Mouse (Mus musculus): Measurements from ENCODE around the gene Agtpbp1.

Gene Agtpbp1

DNA sequence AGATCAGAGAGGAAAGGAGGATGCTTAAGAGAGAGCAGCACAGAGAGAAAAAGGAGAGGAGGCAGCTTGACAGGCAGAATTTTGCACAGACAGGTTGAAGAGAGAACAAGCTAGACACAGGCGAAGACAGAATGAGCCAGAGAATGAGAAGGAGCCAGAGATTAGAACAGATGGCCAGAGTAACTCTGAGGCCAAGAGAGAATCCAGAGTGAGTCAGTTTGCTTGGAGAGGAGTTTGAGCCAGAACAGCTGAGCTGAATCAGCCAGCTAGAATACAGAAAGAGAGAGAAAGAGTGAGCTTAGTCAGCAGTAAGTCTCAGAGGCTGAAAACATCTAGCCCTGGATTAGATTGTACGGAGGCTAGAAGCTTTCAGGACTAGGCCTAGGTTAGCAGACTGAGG is 12.5 kb downstream of the Agtpbp1 start:
- no peak for DNase-seq (ENCODE audit: low spot score)

DNA sequence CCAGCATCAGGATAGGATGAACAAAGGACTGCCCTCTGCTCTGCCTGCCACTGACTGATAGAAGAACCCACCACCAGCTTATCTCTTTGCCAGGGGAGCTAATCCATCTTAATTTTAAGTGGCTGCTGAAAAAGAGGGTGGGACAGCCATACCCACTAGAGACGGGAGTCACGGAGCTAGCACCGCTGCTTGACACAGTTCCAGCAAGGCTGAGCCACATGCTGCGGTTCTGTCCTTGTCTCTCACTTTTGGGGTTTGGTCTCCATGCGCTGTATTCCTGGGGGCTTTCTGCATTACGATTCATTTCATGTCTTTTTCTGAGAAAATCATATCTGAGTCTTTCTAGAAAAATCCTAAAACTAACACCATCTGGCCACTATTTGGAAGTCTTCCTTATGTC is 13.9 kb downstream of the Agtpbp1 start:
- DNase-seq (ENCODE audit: low spot score) = no peak

DNA sequence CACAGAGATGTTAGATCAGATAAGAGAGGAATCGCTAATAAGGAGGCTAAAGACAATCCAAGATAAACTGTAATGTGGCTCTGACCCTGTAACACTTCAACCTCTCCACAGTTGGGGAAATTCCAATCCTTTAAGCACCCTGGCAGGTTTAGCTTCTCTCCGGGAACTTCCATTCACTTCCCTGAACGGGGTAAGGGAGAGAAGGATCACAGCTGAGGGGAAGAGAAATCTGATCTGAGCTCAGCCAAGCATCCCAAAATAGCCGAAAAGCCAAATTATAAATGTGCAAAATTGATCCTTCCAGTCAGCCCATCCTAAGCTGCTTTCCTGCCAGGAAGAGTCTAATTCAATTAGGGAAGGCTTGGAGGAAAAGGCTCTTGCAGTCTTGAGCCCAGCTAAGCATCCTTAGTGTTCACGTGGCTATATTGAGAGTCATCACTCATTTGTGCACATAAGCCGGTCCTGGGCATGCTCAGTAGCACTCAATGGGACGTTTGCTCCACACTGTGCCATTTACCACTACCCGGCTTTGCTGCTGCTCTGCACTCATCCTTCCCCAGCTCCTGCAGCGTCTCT is 19.0 kb downstream of the Agtpbp1 start:
- no peak for DNase-seq (ENCODE audit: low spot score)

DNA sequence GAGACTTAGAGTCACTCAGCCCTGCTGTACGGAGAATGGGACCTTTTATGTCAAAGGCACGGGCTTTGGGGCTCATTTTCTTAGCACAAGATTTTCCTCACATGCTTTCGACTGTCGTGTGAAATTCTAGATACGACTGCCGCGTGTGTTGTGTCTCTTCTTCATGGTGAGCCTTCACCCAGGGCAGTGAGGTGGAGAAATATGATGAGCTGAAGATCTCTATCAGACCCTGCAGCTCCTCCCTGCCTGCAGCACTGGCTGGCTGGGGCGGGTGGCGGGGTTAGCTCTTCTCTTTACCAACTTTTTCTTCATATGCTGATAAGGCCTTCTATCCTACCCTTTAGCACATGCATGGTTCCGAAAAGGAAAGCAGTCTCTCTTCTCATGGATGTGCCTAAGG is 20.1 kb downstream of the Agtpbp1 start:
- DNase-seq (ENCODE audit: low spot score) = no peak

DNA sequence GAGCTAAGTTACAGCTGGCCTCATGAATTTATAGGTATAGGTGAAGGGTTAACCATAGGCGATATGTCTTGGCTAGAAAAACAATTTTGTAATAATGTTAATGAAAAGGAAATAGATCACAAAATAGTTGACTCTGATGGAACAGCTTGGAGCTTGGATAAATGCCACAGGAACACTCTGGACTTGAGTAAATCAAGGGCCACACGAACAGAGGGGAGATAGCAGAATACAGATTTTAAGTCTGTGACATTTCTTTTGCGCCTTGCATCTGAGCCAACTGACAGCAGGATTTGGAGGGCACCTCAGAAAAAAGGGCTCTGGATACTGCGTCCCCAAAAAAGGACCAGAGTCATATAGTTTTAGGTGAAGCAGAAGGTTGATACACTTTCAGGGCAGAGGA is 20.5 kb downstream of the Agtpbp1 start:
- no peak for DNase-seq (ENCODE audit: low spot score)

DNA sequence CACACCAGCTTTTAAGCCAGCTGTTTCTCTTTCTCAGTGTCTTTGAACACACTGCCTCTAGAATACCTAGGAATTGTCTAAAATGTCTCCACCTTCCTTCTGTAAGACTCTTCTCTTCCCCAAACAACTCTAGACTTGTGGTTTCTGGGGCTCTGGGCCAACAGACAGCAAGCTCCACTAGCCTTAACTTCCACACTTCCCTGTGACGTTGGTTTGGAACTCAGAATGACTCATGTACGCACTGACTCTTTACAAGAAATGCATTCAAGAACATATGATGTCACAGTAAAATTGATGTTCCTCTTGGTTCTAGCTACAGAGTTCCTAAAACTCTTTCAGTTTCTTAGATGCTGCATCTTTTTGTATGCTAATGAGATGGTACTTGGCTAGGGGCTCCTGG is 22.6 kb downstream of the Agtpbp1 start:
- no peak for DNase-seq (ENCODE audit: low spot score)

DNA sequence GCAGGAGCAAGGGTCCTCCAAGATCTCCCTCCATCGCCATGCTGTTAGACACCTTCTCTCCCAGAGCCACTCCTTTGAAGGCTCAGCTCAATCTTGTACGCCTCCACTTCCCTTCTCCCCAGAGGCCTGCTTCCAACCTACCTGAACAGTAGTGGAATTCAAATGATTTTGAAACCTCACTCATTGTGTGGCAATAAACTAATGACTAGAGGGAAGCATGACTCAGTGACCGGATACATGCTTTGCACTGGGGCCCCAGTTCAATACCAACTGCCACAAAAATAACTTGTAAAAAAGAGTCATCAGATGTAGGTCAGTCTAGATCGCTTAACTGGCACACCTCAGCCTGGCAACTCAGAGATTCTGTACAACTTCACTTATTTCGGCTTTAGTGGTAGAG is 26.3 kb downstream of the Agtpbp1 start:
- DNase-seq (ENCODE audit: low spot score) = no peak

DNA sequence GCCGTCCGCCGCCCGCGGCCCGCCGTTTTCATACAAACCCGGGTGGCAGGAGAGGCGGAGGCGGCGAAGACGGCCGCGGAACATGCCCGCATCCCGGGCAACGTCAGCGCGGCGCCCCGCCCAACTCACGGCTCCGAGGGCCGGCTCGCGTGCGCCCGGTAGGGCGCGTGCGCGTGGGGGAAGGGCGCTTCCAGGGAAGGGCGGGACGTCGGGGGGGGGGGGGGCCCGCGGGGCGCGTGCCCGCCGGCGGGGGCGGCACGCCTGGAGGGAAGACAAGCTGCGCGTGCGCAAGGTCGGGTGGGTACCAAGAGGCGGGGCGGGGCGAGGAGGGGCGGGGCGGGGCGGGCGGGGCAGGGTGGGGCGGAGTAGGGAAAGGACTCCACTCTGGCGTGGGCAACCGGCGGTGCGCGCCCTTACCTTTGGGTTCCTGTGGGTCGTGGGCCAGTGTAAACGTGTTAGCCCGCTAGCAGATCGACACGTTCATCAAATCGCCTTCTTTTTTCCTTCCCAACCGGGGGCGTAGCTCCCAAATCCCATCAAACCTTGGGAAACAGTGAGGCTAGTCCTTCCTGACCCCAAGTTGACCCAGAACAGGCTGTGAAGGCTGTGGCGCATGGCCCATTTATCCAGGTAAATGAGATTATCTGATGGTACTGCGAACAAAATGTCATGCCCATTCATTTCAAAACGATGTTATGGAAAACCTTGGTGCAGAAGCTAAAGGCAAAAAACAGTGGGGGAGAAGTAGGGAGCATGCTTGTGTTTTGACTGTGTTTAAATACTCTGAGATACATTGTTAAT is 27.6 kb downstream of the Agtpbp1 start:
- DNase-seq (ENCODE audit: low spot score) = peak; percentile 88

DNA sequence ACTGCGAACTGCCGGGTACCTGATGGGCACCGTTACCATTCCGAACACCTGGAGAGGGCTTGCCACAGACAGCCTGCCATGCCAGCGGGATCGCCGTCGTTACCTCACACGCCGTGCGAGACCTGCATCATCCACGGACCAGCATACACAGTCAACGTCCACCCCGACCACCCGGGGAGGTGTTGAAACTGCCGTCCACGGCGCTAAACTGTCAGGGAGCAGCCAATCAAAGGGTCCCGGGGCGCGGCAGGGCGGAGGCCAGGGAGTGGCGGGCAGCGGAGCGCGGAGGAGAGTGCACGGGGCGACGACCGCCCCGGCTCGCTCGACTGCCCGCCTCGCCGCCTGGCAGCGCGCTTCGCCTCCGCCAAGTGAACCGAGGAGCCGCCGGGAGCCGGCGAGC is 28.4 kb downstream of the Agtpbp1 start:
- DNase-seq (ENCODE audit: low spot score) = peak; percentile 74

DNA sequence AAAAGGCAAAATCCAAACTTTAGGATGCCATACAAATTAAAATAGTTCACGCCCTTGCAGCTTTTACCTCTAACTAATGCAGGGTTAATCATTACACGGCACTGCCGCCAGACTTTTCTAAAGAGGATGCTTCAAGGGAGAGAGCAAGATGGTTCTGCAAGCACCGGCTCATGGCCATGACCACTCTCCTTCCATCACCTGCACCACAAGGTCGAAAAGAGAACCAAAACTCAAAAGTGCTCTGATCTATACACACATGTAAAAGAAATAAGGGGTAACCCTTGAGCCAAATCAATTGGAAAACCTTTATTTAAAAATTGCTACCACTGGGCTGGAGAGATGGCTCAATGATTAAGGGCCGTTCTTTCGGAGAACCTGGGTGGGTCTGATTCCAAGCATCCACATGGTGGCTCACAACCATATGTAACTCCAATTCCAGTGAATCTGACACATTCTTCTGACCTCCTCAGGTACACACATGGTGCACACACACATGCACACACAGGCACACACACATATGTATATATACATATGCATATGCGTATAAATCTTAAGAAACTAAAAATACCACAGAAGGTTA is 29.3 kb downstream of the Agtpbp1 start:
- no peak for DNase-seq (ENCODE audit: low spot score)

DNA sequence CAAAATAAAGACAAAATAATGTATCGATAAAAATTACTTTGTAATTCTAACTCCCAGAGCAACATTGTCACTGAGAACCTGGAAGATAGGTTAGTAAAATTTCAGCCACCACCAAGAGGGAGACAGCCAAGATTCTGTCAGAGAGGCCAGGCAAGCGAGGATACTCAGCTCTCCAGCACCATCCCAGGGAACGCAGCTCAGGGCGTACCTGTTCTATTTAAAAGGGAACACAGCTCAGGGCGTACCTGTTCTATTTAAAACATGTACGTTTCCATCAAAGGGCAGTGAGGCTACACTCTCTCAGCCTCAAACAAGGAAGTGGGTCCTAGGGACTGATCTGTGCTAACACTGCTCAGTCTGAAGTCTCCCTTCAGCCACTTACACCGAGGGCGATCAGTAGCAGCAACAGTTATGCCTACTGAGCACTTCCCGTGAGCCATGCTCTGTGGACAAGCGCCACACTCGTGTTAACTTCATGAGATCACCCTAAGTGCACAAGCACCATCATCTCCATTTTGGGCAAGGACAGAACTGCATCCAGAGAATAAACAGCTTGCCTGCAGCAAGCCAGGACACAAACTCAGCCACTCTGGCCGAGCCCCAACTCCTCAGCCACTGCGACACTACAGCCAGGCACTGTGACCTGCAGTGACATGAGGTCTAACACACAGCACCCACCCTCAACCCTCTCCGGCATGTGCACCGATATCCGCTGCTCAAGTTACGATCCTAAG is 30.1 kb downstream of the Agtpbp1 start:
- no peak for DNase-seq (ENCODE audit: low spot score)

DNA sequence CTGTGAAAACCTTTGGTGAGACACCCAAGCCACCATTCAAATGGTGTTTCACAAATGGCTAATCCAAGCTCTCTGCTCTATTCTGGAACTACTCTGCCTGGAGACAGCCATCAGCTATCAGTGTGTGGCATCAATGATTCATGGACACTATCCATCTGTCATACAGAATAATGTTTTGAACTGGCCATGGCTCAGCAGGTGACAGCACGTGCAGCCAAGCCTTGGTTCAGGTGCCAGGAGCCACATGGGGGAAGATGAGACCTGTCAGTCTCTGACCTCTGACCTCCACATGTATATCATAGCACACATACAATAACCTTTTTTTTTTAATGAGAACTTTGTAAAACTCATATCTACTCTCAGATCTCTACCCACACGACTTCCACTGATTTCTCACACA is 32.3 kb downstream of the Agtpbp1 start:
- DNase-seq (ENCODE audit: low spot score) = no peak

DNA sequence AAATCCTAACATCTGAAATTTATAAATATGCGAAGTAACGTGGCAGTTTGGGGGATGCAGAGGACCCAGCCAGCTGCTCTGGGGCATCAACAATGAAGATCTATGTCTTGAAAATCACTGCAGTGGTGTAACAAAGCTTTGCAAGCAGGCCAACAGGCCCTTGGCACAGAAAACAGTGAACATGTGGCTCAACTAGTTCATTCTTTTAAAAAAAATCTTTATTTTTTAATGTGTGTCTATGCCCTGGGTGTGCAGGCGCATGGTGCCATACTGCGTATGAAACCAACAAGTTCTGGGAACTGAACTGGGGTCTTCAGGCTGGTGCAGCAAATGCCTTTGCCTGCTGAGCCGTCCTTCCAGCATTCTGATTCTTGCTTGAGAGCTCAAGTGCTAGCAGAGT is 32.7 kb downstream of the Agtpbp1 start:
- DNase-seq (ENCODE audit: low spot score) = no peak

DNA sequence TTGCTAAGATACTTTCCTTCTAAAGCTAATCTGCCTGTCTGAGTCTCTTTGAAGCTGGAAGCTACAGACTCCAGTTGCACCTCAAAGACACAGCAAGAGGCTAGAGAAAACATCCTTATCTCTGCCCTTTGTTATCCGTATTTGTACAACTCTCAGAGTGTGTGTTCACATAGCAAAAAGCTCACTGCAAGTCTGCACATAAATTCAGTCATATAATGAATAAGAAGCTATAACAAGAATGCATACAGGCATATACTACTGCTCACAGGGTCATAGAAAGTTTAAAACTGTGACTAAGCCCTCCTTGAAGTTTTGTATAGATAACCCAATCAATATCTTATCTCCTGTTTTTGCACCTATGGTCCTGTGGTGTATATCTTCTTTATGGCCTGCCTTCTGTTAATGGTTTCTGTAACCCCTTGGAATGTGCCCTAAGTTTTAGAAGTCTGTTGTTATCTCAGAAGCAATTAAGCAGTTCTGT is 35.7 kb downstream of the Agtpbp1 start:
- no peak for DNase-seq (ENCODE audit: low spot score)

DNA sequence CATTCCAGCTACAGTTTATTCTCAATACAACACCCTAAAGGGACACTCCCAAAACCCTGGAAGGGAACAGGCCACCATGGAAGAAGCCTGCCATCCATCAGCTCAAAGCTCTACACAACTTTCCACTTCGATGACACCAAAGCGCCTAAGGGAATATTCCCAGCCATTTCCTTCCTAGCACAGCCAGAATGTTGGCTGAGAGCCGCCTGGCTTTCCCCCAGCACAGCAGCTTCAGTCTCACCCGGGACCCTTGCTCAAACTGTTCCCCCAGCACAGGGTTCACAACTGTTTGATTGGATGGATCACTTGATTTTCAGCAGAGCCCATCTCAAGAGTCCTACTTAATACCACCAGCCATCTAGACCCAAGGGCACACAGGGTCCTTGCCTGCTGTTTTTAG is 37.3 kb downstream of the Agtpbp1 start:
- no peak for DNase-seq (ENCODE audit: low spot score)

DNA sequence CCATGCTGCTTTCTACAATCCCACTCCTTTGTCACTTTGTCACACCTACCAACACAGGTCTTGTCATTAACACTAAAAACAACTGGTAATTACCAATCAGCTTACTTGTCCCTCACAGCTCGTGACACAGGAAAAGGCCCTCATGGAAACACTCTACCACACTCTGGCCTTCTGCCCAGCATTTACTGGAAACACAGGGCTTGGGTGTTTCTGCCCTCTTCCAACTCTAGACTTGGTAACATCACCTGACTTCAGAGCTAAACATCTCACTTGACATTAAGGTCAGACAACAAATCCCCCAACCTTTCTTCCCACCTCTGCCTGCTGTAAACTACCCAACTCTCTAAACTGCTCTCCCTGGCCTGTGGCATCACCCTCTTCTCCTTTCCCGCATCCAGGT is 37.9 kb downstream of the Agtpbp1 start:
- no peak for DNase-seq (ENCODE audit: low spot score)

DNA sequence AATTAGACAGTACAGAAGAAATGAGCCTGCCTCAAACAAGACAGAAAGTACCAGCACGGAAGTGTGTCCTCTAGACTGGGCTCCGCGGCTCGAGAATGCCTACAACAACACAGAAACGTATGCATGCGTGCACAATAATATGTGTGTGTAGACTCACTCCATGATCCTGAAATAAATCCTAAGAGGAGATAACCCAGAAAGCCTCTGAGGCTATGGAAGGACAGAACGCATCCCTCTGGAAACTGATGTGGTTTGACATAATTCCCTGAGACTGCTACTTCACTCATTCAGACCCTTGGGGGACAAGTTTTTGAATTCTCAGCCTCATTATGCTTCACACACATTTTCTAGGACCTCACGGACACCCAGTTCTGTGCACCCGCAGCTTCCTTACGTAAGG is 42.6 kb downstream of the Agtpbp1 start:
- no peak for DNase-seq (ENCODE audit: low spot score)

DNA sequence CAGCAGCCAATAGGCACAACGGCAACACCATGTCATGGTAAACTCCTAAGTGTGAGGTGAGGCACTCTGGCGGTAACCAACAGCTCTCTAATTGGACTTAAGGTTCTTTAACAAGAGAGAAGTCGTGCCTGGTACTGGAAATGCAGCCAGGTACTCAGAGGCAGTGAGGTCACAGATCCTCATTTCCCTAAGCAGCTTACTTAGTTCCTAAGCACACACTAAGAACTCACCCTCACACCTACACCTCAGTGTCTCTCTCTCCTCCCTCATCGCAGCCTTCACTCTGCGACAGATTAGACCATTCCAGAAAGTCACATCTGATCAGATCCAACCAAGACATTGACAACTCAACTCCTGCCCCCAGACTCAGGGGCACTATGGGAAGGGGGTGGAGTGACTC is 45.0 kb downstream of the Agtpbp1 start:
- DNase-seq (ENCODE audit: low spot score) = no peak

DNA sequence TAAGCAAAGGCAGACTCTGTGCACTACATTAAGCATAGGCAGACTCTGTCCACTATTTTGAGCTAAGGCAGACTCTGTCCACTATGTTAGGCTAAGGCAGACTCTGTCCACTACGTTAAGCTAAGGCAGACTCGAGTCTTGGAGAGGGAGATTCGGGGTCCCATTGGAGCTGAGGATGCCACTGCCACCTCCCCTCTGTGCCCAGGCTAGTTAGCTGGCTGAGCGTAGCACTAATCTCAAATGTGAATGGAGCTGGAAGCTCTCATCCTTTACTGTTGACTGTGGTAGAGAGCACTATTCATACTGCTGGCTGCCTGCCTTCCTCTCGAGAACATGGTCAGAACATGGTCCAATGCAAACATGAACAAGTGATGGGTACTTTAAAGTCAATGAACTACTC is 46.4 kb downstream of the Agtpbp1 start:
- DNase-seq (ENCODE audit: low spot score) = no peak

DNA sequence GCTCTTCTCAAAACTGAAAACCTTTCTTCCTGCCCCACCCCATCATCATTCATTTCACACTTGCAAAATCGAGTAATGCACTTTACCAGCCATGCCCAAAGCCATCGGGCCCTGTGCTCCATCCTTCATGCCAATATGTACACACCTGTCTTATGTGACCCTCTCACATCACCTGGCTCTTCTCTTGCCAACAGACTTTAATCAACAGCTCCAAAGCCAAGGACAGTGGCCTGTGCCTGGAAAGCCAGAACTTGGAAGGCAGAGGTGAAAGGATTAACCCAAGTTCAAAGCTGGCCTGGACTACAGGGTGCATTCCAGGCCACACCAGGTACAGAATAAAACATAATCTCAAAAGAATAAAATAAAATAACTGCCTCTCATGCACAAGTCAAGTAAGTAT is 48.4 kb downstream of the Agtpbp1 start:
- no peak for DNase-seq (ENCODE audit: low spot score)

DNA sequence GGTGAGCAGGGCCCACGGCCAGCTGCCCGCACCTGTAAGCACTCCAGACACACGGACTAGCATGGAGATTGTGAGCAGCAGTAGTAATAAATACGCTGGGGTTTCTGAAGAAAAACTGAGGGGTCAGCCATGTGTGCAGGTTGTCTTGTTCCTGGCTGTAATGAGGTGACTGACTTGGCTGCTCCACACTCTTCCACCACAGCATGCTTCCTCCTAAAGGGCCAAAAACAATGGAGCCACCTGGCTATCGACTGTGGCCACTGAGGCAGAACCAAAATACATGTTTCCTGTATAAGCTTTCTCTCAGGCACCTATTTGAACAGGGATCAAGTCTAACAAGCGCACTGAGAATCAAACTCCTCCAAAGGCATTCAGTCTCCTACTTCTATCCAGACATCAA is 49.3 kb downstream of the Agtpbp1 start:
- DNase-seq (ENCODE audit: low spot score) = no peak

DNA sequence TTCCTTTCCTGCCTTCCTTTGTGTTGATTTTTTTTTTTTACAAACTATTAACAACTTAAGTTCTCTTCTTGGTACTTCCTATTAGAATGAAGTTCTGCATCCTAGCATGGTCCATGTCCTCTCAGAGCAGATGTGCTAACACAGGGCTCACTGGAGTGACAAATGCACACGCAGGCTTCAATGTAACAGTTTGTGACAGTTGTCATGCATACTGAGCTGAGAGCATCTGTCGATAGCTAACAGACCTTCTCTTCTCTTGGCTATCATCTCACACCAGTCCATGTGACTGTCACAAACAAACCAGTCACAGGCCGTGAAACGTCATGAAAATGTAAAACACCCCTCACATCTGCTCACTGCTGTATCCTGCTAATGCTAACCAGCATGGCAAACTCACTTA is 50.7 kb downstream of the Agtpbp1 start:
- no peak for DNase-seq (ENCODE audit: low spot score)

DNA sequence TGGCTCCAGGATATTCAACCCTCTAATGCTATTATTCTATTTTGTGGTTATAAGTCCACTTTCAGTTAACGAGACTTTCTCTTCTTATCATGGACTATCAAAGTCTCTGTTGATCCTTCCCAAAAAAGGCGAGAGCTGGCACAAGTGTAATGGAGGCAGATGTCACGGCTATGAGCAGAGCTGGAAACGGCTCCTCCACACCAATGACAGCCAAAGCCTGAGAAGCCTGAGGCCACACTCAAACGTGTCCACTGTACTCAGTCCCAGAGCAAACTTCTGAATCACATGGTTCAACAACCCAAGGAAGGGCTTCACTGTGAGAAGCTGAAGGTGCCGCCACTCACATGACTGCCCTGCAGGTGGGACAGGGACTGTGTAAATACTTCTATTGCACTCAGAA is 51.7 kb downstream of the Agtpbp1 start:
- no peak for DNase-seq (ENCODE audit: low spot score)
